Mouse (Mus musculus) B cell, adult 67 days (primary cell): ENCODE data around the gene Ccdc57. TPM values are rescaled to one million over a fixed set of nuclear protein-coding genes. Genes with fewer than 3 reads are reported as not detected.

Source experiments
- total RNA-seq, 2 experiments: library from RNA; stranded (reverse); gene quantifications; 4 replicates each; pipeline ENCODE4 v1.2.4; 2023

Ccdc57 gene
- total RNA-seq: 1 to 10 TPM in 1 of 2 experiments, under 1 TPM in 1; 0.83 to 1.4 TPM

GRCm38 (mm10) chr11:120932564-120933398 lies at the start of gene Ccdc57:
Gene Ccdc57, minus strand, starts transcription at chr11:120932872.

GRCm38 (mm10) chr11:120948328-120948727 lies 15.7 kb upstream of the Ccdc57 start, which contains the start of gene Slc16a3:
Gene Slc16a3, plus strand, starts transcription at chr11:120948480.

GRCm38 (mm10) chr11:120823956-120824786 lies 108.5 kb downstream of the Ccdc57 start, which contains the start of gene Fasn:
Gene Fasn, minus strand, starts transcription at chr11:120824547.

GRCm38 (mm10) chr11:120795756-120796613 lies 136.7 kb downstream of the Ccdc57 start, which contains the start of gene Dus1l:
Gene Dus1l, minus strand, starts transcription at chr11:120796403.

GRCm38 (mm10) chr11:120784064-120784791 lies 148.4 kb downstream of the Ccdc57 start, which contains the start of the genes Rfng and Gps1:
Gene Rfng, minus strand, starts transcription at chr11:120784207.
Gene Gps1, plus strand, starts transcription at chr11:120784272.

Other genes with a start within 250 kb of the Ccdc57 start
- gene Cenpx, start 219.1 kb downstream of the Ccdc57 start, total RNA-seq: 10 to 100 TPM; 30.5 to 32.1 TPM
- gene Lrrc45, start 218.9 kb downstream of the Ccdc57 start, total RNA-seq: 10 to 100 TPM; 38.6 to 46.7 TPM
- 1 to 10 TPM; 1.1 to 1.5 TPM for gene Rac3, start 211.4 kb downstream of the Ccdc57 start, total RNA-seq
- 10 to 100 TPM; 12.1 to 18.0 TPM for gene Dcxr, start 205.6 kb downstream of the Ccdc57 start, total RNA-seq
- not detected for gene Cbr2, start 200.8 kb downstream of the Ccdc57 start, total RNA-seq
- 10 to 100 TPM; 32.7 to 39.2 TPM for gene Hmga1b, start 170.1 kb downstream of the Ccdc57 start, total RNA-seq
- 10 to 100 TPM; 14.3 to 15.5 TPM for gene Rfng, start 148.7 kb downstream of the Ccdc57 start, total RNA-seq
- 10 to 100 TPM; 75.3 to 86.7 TPM for gene Gps1, start 148.6 kb downstream of the Ccdc57 start, total RNA-seq
- gene Dus1l, start 136.5 kb downstream of the Ccdc57 start, total RNA-seq: 10 to 100 TPM; 62.1 to 78.8 TPM
- gene Fasn, start 108.3 kb downstream of the Ccdc57 start, total RNA-seq: 100 to 1,000 TPM; 107 to 111 TPM
- 1 to 10 TPM in 1 of 2 experiments, under 1 TPM in 1; 0.65 to 2.3 TPM for gene Slc16a3, start 15.6 kb upstream of the Ccdc57 start, total RNA-seq
- 100 to 1,000 TPM; 134 to 142 TPM for gene Csnk1d, start 58.5 kb upstream of the Ccdc57 start, total RNA-seq
- gene Cd7, start 106.5 kb upstream of the Ccdc57 start, total RNA-seq: 1 to 10 TPM; 6.8 to 9.7 TPM
- not detected for gene Sectm1b, start 130.7 kb upstream of the Ccdc57 start, total RNA-seq
- gene Sectm1a, start 148.3 kb upstream of the Ccdc57 start, total RNA-seq: not detected
- gene Tex19.2, start 185.8 kb upstream of the Ccdc57 start, total RNA-seq: not detected
- not detected for gene Tex19.1, start 213.3 kb upstream of the Ccdc57 start, total RNA-seq
- not detected for gene Uts2r, start 227.4 kb upstream of the Ccdc57 start, total RNA-seq